Mouse (Mus musculus) skeletal muscle tissue, postnatal 0 days (tissue): ENCODE data around the gene Lrrk1. TPM values are rescaled to one million over a fixed set of nuclear protein-coding genes. Genes with fewer than 3 reads are reported as not detected.

ENCODE experiments used
- microRNA-seq, 2 experiments: library from miRNA; unstranded; fragments of <30 nt; microRNA quantifications; one replicate each; pipeline ENCODE4; 2016
- polyA plus RNA-seq: library from polyadenylated mRNA; unstranded; fragments of >200 nt; fragmentation: Nextera tagmentation; extraction: Ambion mirVana; gene quantifications from 2 replicates; pipeline ENCODE4 v1.2.1, GENCODE M21; 2015

Gene Lrrk1
- 6.0 and 6.2 TPM in 2 replicates for polyA plus RNA-seq

DNA sequence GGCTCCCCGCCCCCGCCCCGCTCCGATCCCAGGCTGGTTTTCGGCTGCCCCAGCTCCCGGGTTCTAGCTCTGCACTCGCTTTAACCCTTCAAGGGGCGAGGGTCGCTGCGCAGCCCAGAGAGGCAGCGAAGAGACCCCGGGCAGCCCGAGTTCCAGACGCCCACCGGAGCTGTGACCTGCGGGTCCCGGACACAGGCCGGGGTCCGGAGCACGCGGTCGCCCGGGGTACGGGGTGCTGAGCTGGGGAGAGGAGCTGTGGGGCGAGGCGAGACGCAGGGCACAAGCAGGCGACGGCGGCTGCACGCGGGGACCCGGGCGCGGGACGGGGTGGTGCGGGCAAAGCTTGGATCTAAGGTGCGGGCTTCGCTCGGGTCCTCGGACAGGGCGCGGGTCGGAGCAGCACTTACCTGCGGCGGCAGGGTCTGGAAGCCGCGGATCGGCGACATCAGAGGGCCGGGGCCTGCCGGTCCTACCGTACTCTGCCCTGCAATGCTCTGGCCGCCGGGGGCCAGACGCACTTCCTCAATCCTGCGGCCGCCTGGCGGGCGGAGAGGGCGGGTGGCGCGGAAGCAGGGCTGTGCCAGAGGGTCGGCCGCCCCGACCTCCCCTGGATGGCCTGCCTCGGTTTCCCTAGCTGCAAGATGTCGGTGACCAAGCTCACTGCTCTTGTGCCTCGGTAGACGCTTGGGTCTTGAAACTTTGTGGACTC is at the start of gene Lrrk1:
Gene Lrrk1 (minus strand): TSS at position 538 of the 709 bp plus-strand sequence.

DNA sequence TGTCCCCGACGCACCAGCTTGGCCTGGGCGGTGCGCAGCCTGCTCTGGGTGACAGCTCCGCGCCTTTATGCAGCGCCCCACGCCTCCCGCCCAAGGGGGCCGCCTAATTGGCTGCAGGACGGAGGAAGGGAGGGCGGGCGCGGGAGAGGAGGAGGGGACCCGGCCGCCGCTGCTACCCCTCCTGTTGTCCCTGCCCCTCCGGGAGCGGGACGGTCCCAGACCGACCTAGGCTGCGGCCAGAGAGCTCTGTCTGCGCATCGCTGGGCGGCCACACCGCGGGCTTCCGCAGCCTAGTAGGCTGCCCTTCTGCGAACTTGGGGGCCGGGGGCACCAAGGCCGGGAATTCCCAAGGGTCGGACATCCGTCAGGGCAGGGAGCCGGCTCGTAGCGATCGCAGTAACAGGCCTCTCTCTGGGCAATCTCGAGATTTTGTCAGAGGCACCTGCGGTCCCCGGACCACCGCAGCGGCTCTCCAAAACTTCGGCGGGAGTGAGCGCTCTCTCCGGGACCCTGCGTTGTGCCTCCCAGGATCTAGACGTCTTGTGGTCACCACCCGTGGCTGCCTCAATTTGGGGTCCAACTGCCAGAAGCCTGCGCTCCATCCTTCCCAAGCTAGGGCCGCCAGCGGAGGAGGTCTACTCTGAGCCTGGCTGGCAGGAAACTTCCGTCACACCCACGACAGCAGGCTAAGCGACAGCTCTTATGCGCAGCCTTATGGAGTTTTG is 39.4 kb upstream of the Lrrk1 start, which contains the start of gene Aldh1a3:
Gene Aldh1a3 (minus strand): TSS at position 81 of the 725 bp plus-strand sequence.

DNA sequence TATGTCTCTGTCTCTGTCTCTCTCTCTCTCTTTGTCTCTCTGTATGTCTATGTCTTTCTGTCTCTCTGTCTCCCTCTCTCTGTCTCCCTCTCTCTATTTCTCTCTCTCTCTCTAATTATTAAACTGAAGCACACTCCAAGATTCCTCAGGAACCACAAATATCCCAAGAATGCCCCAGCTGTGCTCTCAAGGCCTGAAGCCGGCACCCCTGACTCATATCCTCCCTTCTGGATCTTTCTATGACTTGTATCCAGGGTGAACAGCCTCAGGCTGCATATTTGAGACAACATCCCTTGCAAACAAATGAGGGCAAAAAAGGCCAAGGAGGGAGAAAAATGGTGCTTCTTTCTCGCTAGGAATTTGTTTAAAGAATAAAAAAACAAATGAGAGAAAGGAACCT is 22.2 kb downstream of the Lrrk1 start, which contains the start of gene Gm10974:
Gene Gm10974 (plus strand): TSS at position 2 of the 400 bp plus-strand sequence.

Small RNAs within 50 kb of the gene (microRNA-seq; reads per million reads assigned to microRNA genes)
- gene Mir7057 = 0 reads per million in 2 experiments

Other genes with a start within 250 kb of the Lrrk1 start
- not detected in 2 replicates for gene Gm10974, start 22.4 kb downstream of the Lrrk1 start, polyA plus RNA-seq
- gene Aldh1a3, start 39.2 kb upstream of the Lrrk1 start, polyA plus RNA-seq = 6.1 and 6.8 TPM in 2 replicates